Mouse (Mus musculus) adrenal gland, postnatal 36 days (tissue): ENCODE measurements around the gene Cmtm3. TPM values are rescaled to one million over a fixed set of nuclear protein-coding genes. Genes with fewer than 3 reads are reported as not detected.
"Not testable (repeated sequence)": the region's sequence is repeated elsewhere in the genome, so short reads cannot be mapped to it uniquely, and the experiment has no call there.

Experiments
- DNase-seq, 2 experiments: peaks; one replicate each; pipeline ENCODE4 v3.0.0; 2021; ENCODE audit warnings: mixed read lengths in 1 of 2
- long read RNA-seq, 2 experiments: library from polyadenylated mRNA; stranded (forward); transcript quantifications; one replicate each; pipeline ENCODE4 v2.0.0; 2021; ENCODE audit warnings: borderline sequencing depth in 2 of 2
- total RNA-seq, 2 experiments: library from RNA; stranded (reverse); gene quantifications; 2 replicates each; pipeline ENCODE4 v1.2.3; 2021

Gene Cmtm3
- 100 to 1,000 TPM in 1 of 2 experiments, 10 to 100 TPM in 1; 65.8 to 153 TPM for total RNA-seq
- long read RNA-seq, experiment 1, transcript Cmtm3-201 (5 exons, 1,616 nt) = major isoform, 32 of 50 reads
- long read RNA-seq, experiment 1, partial matches to known transcripts = 4 of 50 reads
- long read RNA-seq, experiment 1, other reads (novel, unspliced or antisense) = 13 of 50 reads
- long read RNA-seq, experiment 2, transcript Cmtm3-201 (5 exons, 1,616 nt) = major isoform, 22 of 32 reads
- long read RNA-seq, experiment 2, partial matches to known transcripts = 2 of 32 reads
- long read RNA-seq, experiment 2, other reads (novel, unspliced or antisense) = 7 of 32 reads

DNA sequence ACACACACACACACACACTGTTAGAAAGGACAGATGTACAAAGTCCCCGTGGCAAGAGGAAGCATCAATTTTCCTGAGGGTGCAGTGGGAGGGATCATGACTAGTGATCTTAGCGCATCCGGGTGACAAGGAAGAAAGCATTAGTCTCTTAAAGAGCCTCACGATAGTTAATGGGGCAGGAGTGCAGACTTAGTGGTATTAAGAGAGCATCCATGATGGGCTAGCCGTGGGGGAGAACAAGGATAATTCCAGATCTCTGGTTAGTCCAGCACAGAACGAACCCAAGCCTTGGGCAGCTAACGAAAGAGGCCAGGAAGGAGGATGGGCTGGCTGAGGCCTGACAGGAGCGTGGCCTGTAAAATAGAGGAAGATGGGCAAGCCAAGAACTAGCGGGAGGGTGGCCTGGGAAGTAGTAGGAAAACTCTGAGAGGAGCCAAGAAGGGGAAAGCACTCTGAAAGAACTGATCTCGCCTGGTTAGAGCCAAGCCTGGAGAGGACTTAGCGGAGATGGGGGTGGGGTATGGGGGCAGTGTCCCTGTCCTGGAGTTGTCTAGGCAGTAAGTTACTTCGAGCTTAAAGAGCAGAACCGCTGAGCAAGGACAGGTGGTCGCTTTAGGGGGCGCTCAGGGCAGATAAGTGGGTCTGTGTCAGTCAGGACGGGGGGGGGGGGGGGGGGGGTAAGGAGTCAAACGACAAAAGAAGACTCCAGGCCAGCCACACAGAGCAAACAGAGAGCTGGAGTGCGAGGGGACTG, at the start of gene Cmtm3:
Gene Cmtm3 (plus strand): TSS at position 182 of the 754 bp plus-strand sequence.
- DNase-seq = peak; percentile 31 to 54

GRCm38 (mm10) chr8:104293081-104293480, 46.1 kb upstream of the Cmtm3 start, which contains the start of gene Cmtm2a:
Gene Cmtm2a (minus strand): TSS chr8:104293181.
- peak in 1 of 2 experiments; percentile 22 for DNase-seq

- DNase-seq = no peak
Measured at GRCm38 (mm10) chr8:104294396-104294795, 44.8 kb upstream of the Cmtm3 start.

GRCm38 (mm10) chr8:104301577-104301976, 37.6 kb upstream of the Cmtm3 start:
- DNase-seq = not testable (repeated sequence)

DNA sequence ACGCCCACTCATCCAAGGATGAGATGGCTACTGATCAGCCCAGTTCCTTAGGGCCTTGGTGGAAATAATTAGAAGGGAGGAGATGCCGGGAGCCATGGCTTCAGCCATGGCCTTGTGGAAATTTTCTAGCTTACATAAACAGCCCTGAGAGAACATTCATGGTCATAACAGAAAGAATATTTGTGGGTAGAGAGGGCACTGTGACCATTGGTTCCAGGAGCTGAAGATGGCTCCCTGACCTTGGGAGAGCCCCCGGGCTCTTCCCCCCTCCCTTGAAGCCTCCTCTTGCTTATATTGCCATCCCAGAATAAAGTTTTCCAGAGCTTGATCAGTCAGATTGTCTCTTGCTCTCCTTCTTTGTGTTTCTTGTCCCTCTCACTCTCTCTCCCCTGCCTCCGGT, 36.7 kb upstream of the Cmtm3 start:
- DNase-seq = peak in 1 of 2 experiments; percentile 22

- no peak for DNase-seq
Measured at GRCm38 (mm10) chr8:104304962-104305361, 34.2 kb upstream of the Cmtm3 start.

DNA sequence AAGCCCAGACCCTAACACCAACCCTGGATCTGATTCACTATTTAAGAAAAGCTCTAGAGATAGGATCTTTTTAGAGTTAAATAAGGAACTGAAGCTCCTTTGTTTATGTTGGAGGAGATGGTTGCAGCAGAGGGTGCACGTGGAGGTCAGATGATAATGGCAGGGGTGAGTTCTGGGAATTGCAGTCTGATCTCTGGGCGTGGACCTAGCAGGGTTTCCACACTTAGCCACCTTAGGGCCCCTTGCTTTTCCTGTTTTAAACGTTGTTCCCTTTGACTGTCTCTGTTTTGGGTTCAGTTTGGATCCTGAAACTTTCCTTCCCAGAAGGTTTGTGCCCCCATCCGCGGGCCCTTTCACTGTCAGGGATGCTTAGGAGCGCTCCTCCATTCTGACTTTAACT, 30.9 kb upstream of the Cmtm3 start:
- DNase-seq = not testable (repeated sequence)

DNA sequence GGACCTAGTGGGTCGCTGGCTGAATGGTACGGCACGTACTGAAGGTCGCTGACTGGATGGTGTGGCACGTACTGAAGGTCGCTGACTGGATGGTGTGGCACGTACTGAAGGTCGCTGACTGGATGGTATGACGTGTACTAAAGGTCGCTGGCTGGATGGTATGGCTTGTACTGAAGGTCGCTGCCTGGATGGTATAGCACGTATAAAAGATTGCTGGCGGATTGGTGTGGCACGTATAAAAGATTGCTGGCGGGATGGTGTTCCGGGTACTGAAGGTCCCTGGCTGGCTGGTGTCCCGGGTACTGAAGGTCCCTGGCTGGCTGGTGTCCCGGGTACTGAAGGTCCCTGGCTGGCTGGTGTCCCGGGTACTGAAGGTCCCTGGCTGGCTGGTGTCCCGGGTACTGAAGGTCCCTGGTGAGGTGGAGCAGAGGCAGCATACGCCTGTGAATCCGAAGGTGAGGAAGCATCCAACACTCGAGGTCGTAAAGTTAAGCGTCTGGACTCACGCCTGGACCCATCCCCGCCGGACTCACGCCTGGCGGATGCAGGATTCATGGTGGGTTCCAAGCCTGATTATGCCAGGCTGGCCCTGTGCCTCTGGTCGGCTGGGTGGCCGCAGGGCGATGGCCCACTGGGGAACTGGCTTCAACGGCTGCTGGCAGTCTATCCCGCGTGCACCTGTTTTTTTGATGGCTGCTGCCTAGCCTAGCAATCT, 29.6 kb upstream of the Cmtm3 start, which contains the start of the genes Gm45711 and Cmtm1:
Gene Gm45711 (minus strand): TSS at position 641 of the 715 bp plus-strand sequence.
Gene Cmtm1 (minus strand): TSS at position 705 of the 715 bp plus-strand sequence.
- peak; percentile 78 to 85 for DNase-seq

DNA sequence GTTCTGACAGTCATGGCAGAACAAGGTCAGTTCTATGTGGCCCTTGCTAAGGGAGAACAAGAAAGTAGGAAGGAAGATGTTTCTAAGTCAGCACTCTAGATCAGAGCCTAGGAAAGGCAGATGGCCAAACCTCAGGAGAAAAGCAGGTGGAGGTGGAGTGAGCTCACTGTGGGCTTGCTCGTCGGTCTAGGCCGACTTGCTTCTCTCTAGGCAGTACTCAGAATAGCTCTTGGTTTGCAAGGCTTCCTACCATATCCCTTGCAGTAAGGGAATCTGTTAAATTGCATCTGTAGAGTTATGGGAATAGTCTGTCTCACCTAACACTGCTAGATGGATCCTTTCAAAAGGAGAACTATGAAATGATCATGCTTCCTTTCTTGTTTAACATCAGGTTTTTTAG, 27.2 kb upstream of the Cmtm3 start:
- DNase-seq = not testable (repeated sequence)

DNA sequence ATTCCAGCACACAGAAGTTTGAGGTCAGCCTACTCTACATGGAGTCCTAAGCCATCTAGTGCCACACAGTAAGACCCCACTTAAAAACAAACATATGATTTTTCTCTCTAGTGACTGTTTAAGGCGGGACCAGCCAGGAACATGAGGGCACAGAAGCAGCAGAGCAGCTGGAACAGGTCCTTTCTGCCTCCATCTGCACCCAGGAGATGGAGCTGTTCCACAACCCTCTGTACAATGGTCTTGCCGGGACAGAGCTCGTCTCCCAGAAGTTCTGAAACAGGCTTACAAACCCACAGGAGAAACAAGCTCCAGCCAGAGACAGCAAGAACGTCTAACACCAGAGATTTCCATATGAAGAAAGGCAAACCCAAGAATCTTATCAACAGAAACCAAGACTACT, 25.9 kb upstream of the Cmtm3 start:
- DNase-seq = peak in 1 of 2 experiments; percentile 31

- DNase-seq = not testable (repeated sequence)
Measured at GRCm38 (mm10) chr8:104321267-104321666, 17.9 kb upstream of the Cmtm3 start, which contains the start of gene Gm11020. Gene Gm11020 (plus strand): TSS chr8:104321567.

DNA sequence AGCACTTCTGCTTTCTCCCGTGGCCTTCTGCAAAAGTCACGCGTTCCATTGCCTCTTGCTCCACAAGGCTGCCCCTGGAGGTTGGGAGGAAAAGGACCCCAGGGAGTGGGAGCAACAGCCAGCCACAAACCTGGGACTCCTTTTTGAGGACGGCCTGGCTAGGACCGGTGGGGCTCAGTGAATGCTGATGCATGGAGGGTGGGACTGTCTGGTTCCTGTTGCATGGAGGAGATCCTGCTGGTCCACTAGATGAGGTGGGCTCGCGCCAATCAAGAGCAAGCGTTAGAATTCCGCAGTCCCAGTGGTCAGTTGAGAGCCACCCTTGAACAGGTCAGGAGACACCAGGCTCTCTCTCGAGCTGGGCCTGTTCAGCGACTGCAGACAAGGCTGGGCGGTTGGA, 17.3 kb upstream of the Cmtm3 start, which contains the start of gene Cmtm2b:
Gene Cmtm2b (plus strand): TSS at position 301 of the 400 bp plus-strand sequence.
- DNase-seq = not testable (repeated sequence)

- DNase-seq = no peak
Measured at GRCm38 (mm10) chr8:104332665-104333631, 6.3 kb upstream of the Cmtm3 start.

- DNase-seq = no peak
Measured at GRCm38 (mm10) chr8:104333786-104334185, 5.4 kb upstream of the Cmtm3 start.

DNA sequence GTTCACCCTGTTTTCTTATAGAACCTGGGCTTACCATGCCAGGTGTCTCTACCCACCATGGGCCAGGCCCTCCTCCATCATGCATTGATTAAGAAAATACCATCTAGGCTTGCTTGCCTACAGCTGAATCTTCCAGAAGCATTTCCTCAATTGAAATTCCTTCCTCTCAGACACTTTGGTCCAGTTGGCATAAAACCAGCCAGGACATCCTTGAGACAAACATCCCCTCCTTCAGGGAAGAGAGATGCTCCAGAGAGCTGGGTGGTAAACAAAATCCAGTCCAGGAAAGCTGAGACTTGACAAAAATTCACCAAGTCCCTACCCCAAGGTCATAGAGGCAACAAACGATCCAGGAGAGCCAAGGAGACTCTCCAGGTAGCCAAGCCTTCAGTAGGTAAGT, 5.0 kb upstream of the Cmtm3 start:
- no peak for DNase-seq

- no peak for DNase-seq
Measured at GRCm38 (mm10) chr8:104336806-104337205, 2.4 kb upstream of the Cmtm3 start.

- DNase-seq = no peak
Measured at GRCm38 (mm10) chr8:104337890-104338289, 1.3 kb upstream of the Cmtm3 start.

GRCm38 (mm10) chr8:104339983-104340232, 698 bp downstream of the Cmtm3 start:
- DNase-seq = no peak

DNA sequence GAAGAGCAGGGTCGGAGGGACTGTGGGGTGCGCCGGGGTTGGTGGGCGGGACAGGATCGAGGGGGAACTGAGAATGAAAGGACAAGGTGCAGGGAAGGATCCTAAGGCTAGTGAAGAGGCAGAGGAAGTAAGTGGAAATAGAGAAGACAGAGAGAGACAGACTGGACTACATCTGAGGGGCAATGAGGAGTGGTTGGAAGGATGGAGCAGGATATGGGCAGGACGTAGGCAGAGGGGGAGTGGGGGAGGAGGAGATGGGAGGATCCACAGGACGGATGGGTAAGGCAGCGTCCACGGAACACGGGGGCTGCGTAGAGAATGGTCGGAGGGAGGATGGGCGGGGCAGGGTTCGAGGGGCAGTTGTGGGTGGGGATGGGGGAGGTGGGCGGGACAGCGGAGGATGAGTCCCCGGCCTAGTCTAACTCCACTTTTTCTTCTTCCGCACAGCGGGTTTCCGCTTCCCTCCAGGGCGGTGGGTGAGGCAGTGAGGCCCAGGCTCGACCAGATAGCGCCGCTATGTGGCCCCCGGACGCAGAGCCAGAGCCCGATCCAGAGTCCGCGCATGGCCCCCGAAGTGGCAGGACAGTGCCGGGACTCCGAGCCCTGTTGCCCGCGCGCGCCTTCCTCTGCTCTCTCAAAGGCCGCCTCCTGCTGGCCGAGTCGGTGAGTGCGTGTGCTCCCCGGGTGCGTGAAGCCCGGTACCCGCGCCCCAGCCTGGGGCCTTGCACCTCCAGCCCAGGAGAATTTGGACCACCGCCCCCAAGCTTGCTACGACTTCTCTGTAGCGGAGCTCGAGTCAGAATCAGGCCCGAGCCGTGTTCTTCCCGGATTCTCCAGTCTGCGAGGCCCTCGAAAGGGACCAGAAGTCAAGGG, 1.3 kb downstream of the Cmtm3 start:
- DNase-seq = peak; percentile 87 to 92

DNA sequence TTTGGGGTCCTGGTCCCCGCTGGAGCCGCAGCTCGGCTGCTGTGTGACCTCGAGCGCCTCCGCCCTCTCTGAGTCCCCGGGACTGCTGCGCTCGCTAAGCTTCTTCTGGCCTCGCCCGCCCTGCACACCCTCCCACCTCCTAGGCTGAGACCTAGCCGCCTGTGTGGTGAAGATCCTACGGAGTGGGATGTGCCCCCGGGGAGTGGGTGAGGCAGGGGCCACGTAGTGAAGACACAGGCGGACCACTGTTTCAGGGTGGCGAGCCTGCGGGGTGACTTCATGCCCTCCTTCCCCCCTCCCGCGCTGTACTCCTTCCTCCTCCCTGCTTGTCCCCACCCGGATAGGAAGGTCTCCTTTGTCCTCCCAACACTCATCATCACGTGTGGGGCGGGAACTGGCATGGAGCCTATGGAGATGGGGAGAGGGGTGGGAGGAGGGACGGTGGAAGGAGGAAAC, 1.9 kb downstream of the Cmtm3 start:
- DNase-seq = peak; percentile 87 to 89
